Mouse (Mus musculus) retina, adult 2 months (tissue): ENCODE data around the gene Nmu.

Source experiments
- DNase-seq: peaks from one replicate; pipeline ENCODE4 v3.0.0-alpha.2; 2012; ENCODE audit warnings: low read depth, low spot score

Nmu gene

DNA sequence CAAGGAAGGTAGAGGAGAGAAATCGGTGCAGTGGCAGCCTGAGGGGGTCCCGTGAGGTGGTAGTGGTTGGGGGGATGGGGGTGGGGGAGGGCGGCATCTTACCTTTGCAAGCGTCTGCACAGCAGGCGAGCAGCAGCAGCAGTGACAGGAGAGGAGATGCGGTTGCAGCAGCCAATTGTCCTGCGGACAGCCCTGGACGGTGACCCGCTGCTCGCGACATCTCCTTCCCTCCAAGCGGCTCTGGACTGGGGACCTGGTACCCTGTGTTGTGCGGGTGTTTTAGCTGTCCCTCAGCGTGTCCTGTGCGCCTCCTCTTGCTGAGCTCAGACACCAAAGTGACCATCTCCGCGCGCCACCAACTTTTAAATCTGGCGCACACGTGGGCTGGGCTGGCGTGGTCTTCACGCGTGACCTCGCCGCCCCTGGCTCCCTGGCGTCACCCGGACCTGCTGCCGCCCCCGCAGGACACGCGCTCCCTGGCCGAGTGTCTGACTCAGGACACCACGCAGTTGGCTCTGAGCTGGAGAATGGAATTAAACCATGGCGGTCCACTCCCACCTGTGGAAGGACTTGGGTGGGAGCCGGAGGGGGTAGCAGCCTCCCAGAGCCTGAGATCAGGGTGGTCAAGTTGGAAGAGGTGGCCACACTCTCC is at the start of gene Nmu:
Gene Nmu, minus strand, starts transcription at position 336 of the 652 bp plus-strand sequence.
- no peak for DNase-seq

DNA sequence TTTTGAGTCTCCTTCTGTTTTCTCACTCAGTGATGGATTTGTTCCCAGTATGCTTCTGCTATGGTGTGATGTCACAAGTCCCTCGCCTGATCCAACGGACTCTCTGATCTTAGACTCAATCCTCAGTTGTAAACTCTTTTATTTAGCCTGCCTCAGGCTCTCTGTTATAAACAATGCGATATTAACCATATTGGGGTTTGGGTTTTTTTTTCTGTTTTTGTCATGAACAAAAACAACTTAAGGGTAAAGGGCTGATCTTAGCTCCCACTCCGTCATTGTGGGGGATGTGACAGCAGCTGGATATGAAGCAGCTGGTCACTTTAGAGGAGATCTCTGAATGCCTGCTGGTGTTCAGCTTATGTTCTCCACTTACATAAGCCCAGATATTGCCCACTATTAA is 48.1 kb upstream of the Nmu start:
- no peak for DNase-seq

DNA sequence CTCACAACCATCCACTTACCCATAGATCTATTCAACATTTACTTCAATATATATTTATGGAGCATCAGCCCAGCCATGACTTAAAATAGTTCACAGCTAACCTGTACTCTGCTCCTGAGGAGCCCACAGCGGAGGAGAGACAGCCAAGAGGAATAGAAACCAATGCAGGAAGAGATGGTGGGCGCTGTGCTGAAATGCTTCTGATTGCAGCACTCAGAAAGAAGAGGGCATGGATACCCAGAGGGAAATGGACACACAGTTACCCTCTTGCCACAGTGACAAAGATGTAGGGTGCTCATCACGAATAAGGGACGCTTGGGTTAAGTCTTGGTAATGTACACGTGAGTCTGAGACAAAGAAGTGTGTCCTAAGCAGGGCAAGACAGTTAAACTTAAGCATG is 30.8 kb upstream of the Nmu start:
- DNase-seq = no peak

DNA sequence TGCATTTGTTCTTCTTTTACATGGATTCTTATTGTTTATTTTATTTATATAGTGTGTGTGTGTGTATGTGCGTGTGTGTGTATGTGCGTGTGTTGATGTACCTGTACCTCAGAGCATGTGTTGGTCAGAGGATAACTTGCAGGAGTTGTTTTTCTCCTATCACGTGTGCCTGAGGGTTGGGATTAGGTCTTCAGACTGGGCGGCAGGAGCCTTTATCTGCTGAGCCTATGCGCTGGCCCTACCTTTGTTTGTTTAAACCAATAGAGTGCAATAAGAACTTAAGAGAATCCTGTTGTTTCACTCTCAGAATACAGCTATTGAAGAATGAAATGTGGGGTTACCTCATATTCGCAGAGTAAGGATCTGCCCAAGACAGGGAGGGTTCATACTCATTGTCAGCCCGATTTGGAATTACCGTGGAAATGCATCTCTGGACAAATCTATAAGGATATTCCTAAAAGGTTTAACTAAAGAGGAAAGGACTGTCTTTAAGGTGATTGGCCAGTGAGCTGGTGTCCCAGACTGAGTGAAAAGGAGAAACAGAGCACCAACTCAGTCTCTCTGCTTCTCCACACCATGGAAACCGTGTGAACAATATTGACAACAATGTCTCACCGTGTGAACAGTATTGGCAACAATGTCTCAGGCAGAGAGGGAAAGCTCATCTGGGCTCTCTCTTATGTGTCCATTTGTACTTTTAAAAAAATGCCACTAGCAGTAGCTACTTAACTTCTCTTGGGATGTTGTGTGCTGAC is 25.6 kb upstream of the Nmu start:
- no peak for DNase-seq

DNA sequence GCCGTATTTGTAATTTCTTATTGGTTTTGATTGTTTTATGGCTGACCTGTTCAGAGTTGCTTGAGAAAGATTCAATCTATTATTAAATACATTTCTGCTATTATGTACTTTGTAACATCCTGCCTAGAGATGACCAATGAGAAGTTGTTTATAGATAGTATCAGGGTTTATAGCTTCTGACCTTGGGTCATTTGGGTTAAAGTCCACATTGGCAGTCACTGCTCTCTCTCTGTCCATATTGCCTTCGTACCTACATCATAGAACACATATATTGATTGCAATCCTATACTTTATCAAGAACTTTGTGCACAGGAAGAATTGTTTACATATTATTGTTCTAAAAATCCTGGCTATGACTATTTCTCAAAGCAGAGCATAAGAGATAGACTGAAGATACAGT is 24.9 kb upstream of the Nmu start:
- DNase-seq = no peak

DNA sequence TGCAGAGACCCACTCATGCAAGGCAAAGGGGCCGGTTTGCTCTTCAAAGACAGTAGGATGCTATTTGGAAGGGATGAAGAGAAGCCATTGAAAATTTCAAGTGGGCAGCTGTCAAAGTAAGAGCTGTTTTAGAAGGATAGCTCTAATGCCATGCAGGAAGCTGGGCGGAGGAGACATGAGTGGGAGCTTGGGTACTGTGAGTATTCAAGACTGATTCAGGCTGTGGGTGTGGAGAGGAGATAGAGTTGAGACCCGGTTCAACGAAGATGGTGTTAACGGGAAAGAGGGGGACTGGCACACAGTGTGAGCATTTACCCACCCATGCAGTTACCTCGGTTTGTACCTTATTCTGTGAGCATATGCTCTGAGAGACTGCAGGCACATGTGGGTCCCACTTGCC is 20.1 kb upstream of the Nmu start:
- DNase-seq = no peak

DNA sequence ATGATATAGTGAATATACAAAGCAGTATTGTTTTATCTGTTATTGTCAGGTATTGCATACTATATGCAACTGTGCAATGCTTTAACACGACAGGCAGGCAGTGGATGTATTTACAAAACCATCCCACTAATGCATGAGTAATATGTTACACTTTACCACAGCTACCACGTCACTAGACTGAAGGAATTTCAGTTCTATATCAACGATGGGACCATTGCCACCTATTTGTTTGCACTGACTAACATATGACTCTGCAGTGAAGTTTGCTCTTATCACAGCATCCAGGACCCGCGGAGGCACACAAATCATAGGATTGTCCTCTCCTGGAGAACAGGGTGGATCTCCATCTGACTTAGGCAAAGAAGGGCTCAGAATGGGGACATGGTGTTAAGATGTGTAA is 18.2 kb upstream of the Nmu start:
- DNase-seq = no peak

DNA sequence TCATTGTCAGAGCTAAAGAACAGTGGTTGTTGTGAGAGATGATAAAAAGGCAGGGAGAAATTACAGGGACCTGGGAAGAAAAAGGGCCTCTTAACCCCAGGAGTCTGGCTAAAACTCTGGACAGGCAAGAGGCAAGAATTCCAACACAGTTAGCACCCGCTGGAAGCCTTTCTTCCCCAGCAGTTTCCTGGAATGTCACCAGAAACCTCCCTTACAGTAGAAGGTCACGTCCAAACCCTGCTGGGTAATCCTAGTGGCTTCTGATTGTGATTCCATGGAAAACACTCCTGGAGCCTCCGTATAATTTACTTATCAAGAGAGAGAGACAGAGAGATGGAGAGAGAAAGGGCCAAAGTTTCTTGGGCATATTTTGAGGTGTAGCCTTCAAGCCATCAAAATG is 15.6 kb upstream of the Nmu start:
- no peak for DNase-seq

DNA sequence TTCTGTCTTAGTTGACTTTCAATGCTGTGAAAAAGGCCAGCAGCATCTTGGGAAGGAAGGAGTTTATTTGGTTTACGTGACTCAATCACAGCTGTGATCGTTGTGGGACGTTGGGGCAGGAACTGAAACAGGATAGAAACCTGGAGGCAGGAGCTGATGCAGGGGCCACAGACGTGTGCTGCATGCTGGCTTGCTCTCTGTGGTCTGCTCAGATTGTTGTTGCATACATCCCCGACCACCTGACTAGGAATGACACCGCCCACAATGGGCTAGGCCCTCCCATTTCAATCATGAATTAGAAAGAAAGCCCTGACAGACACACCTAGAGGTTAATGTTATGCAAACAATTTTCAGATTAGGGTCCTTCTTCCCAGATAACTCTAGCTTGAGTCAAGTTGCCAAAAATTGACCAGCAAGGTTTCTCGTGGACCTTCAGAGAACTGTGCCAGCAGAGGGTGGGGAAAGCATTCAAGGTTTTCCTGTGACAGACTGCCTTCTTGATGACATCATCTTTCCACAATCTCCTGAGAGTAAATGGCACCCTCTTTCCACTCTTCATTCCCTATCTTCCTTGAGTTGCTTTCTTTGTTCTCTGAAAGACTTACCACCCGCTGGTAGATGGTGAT is 5.7 kb upstream of the Nmu start:
- no peak for DNase-seq

DNA sequence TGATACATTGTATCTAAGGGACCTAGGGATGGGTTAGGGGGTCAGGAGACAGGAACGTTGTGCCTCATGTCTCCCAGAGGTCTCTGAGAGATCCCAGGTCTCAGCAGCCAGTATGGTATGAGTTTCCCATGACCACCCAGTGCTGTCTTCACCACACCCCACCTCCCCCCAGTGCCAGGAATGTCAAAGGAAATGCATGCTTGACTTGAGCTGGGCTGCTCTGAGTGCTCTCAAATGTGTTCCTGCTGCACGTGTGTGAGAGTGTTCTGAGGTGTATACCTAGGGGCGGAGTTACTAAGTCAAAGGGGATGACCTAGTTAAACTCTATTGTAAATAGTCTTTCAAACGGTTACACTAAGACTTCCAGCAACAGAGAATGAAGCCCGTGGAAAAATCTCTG is 1.8 kb upstream of the Nmu start:
- DNase-seq = no peak

DNA sequence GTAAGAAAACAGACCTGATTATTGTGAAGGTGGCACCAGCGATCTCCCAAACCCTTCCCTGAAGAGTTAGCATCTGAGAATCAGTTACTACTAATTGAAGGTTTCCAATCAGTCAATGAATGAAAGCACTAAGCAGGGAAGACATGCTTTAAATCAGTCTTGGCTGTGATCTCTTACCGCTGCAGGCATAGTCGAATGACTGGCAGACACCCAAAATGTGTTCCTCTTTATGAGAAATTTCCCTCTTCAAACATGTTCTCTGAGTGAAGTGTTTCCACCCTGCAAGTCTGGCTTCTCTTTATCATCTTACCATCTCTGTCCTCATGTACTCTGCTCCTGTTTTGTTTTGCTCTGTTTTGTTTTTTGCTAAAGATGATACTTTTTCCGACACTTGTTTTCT is 2.8 kb downstream of the Nmu start:
- DNase-seq = no peak

DNA sequence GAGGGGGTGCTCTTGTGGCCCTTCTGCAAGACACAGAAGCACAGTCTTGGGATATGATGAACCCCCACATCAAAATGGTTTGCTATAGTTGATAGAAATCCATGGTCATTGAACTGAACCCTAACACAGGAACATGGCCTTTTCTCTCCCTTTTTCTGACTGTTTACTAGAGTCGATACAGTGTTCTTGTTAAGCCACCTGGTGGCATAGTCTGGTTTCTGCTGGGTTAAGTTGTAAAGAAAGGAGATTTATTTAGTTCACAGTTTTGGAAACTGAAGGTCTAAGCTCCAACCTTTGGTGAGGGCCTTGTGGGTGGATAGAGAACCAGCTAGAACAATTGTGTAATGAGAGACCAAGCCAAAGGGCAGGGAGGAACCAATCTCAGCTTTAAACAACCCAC is 3.5 kb downstream of the Nmu start:
- DNase-seq = no peak

DNA sequence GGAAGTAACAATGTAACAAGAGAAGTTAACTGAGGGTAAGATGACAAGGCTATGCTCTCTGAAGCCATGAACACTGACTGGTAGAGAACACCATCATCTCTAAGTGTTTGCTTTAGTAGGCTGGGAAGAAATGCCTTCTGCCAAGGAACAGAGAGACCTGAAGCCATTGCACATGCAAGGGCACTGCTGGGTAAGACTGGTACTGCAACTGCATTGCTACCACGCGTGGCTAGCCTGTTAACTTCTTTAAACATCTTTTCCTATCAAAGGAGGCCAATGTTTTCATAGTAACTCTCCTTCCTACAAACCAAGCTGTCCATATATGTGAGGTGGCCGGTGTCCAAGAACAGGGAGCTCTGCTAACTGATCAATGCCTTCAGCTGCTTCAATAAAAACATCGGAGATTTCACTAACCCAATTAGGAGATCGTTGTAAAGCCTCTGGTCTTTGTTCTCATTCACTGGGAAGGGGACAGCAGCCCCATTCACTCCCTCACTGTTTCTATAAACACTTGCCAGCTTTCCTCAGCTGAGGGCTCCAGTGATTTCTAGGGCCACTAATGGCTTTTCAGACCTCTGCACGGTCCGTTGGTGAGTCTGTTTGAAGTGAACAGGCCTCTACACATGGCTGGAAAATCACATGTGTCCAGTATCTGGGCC is 11.5 kb downstream of the Nmu start:
- no peak for DNase-seq

DNA sequence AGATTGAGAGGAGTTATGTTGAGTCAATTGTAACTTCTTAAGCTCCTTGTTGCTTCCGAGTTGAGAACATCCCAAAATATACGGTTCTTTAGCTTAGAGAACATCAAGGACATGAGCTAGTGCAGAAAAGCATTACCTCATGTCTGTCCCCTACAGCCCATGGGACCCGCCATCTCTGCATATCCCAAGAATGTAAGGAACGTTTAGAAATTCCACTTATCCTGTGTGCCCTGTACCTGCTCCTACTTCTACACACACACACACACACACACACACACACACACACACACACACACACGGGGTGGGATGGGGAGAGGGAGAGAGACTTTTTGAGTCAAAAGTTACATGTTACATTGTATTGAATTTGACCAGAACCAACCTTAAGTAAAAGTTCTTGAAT is 12.1 kb downstream of the Nmu start:
- DNase-seq = no peak

DNA sequence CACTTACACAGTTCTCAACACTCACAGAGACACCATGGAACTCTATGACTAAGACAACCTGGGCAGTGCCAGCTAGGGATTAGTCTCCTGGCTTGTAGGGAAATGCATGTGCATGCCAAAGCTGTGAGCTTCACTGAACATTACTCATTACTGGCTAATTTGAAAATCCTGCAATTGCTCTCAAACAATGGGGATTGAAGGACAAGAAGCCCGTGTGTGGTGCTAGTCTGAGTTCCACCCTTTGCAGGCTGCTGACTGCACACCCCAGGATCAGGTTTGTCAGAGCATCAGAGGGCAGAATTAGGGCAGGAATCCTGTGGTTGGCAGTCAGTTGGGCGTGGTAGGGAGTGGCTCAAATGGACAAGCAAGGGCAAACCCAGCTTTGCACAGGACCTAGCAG is 17.5 kb downstream of the Nmu start:
- DNase-seq = peak; percentile 4

DNA sequence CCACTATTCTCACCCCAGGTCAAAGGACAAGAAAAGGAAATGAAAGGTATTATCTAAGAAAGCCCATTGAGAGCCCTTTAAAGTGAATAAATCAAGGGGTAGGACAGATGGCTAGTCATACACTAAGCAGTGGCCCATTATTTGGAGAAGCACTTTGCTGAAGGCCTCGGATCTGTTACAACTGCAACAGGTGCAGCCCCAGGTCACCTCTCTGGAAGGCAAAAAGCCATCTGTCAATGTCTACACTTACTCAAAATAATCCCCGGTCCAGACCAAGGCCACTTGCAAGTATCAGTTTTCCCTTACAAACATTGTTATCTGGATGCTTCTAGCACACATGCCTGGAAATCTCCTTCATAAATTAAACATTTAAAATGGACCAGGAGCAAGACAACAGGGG is 22.7 kb downstream of the Nmu start:
- DNase-seq = no peak

DNA sequence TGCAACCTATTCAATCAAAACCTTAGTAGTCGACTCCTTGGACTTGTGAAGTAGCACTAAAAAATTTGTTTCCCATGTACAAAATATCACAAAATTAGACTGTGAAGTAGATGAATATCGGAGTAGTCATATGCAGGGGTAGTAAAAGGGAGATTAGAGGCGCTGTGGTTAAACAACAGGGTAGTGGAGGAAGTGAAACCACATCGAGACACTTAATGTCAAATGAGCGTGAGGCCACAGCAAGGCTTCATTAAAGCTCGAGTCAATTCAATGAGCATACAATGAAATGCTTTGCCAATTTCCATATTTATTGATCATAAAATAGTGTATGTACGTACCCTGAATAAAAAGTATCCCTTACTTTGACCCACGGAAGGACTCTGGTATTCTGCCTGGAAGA is 26.5 kb downstream of the Nmu start:
- DNase-seq = no peak

DNA sequence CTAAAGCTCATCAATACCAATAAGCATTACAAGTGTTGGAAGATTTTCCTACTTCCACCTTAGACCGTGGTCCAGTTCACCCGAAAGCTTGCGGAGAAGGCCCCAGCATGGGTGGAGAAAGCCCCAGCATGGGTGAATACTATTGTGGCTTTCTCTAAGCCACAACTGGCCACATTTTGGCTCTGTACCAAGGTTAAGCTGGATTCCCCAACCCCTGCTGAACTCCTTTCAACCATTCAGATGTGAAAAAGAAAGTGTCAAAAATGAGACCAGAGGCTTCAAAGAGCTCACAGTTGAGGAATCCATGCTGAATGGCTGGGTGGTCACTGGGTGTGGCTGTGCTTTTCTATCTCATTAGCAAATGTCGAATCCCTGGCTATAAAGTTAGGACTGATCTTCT is 29.8 kb downstream of the Nmu start:
- DNase-seq = no peak

DNA sequence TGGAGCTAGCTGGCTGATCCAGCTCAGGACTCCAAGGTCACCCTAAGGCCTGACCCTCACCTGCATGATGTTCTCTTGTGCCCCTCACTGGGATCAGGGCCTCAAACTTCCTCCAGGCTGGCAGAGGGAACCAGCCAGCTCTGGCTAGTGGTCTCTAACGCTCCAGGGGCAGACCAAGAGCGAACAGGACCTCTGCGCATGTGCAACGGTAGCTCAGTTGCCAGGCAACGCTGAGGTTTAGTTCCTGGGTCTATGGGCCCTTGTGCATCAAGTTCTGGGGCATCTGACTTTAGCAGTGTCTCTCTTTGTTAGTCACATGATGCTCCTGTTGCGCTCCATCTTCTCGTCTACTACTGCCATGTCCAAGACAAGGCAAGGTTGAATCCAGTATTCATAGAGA is 32.6 kb downstream of the Nmu start, which contains the start of gene Pdcl2:
Gene Pdcl2, minus strand, starts transcription at position 204 of the 400 bp plus-strand sequence.
- DNase-seq = no peak

DNA sequence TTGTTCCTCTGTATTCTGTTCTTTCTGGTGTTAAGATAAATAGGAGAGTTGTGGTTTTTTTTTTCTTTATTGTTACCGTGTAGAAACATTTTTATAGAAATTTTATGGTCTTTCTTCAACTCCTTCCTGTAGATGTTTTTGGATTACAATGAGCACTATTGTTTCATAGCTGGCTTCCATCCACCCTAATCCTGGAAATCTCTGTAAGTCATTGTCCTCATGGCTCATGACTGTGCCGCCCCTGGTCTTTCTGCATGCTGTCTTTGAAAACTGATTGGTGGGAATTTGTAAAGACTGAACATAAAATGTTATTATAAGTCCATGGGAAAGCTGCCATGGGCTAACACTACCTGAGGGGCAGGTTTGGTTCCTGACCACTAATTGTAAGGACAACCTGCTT is 36.3 kb downstream of the Nmu start:
- no peak for DNase-seq

DNA sequence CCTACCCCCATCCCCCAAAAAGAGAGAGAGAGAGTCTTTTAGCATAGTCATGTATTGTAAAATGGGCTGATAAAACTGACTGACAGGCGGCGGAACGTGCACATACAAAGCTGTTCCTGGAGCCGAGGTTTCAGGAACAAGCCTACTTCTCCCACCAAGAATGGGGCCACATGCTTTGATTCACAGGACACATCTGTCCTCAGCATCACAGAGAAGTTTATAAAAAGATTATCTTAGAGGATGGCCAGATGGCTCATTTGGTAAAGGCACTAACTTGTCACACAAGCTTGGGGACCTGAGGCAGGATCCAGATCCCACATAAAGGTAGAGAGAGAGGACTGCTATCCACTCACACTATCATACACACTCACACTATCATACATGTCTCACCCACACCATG is 38.5 kb downstream of the Nmu start:
- DNase-seq = no peak
